Mouse (Mus musculus) olfactory bulb, adult 2 months (tissue): ENCODE results near the gene Rpl29.

Source experiments
- CTCF ChIP-seq: fragments of 200-500 bp; IDR thresholded peaks from 2 replicates; pipeline ENCODE4 v1.5.1; 2012; ENCODE audit warnings: low read depth, mild to moderate bottlenecking, low read length, moderate library complexity; ENCODE audit not compliant: insufficient read depth
- POLR2A ChIP-seq: fragments of 200-500 bp; IDR thresholded peaks from 2 replicates; pipeline ENCODE4 v1.6.1; 2012; ENCODE audit warnings: mild to moderate bottlenecking, low read depth, low read length, moderate library complexity; ENCODE audit not compliant: insufficient read depth

- TF ChIP-seq CTCF (no peak), POLR2A (no peak)
These were observed 29.4 kb upstream of the Rpl29 start for GRCm38 (mm10) chr9:106399808-106400207.
